Mouse (Mus musculus) heart, adult 2 months (tissue): ENCODE measurements around the gene Gm20716.

Experiments used
- CTCF ChIP-seq: fragments of 200-600 bp; IDR thresholded peaks from 2 replicates; pipeline ENCODE4 v1.8.1; 2022; ENCODE audit warnings: antibody characterized with exemption, mild to moderate bottlenecking, moderate library complexity
- EP300 ChIP-seq: fragments of 200-500 bp; IDR thresholded peaks from 2 replicates; pipeline ENCODE4 v1.6.1; 2011; ENCODE audit warnings: low read depth, low read length, control low read depth; ENCODE audit not compliant: insufficient read depth
- POLR2A ChIP-seq: fragments of 200-500 bp; IDR thresholded peaks from 2 replicates; pipeline ENCODE4 v1.6.1; 2011; ENCODE audit warnings: mild to moderate bottlenecking, low read depth, low read length, control low read depth; ENCODE audit not compliant: insufficient read depth

GRCm38 (mm10) chr2:168143794-168144193, 86.4 kb downstream of the Gm20716 start:
- TF ChIP-seq POLR2A (no peak), CTCF (no peak), EP300 (no peak)
